Mouse (Mus musculus): ENCODE measurements around the gene Naglu. TPM values are rescaled to one million over a fixed set of nuclear protein-coding genes. Genes with fewer than 3 reads are reported as not detected.

The Naglu gene
- 10 to 100 TPM in 1 of 2 experiments, 1 to 10 TPM in 1; 9.0 to 10.1 TPM for total RNA-seq (2021)

GRCm38 (mm10) chr11:101069391-101070188, at the start of gene Naglu:
Gene Naglu, plus strand, starts transcription at chr11:101070012.
- DNase-seq, result peak; percentile 96

- DNase-seq, result peak; percentile 41
Observed at GRCm38 (mm10) chr11:101023371-101023770, 46.4 kb upstream of the Naglu start.

GRCm38 (mm10) chr11:101024001-101024400, 45.8 kb upstream of the Naglu start:
- DNase-seq, result no peak

GRCm38 (mm10) chr11:101027121-101027520, 42.7 kb upstream of the Naglu start:
- no peak for DNase-seq

GRCm38 (mm10) chr11:101029320-101029719, 40.5 kb upstream of the Naglu start:
- no peak for DNase-seq

GRCm38 (mm10) chr11:101030136-101030807, 39.5 kb upstream of the Naglu start:
- DNase-seq, result peak; percentile 36

GRCm38 (mm10) chr11:101030808-101031156, 39.0 kb upstream of the Naglu start:
- DNase-seq, result no peak

GRCm38 (mm10) chr11:101031470-101031869, 38.3 kb upstream of the Naglu start:
- no peak for DNase-seq

GRCm38 (mm10) chr11:101033856-101034500, 35.8 kb upstream of the Naglu start:
- no peak for DNase-seq

- DNase-seq, result no peak
Observed at GRCm38 (mm10) chr11:101034614-101035327, 35.0 kb upstream of the Naglu start.

- no peak for DNase-seq
Observed at GRCm38 (mm10) chr11:101035328-101035695, 34.5 kb upstream of the Naglu start.

GRCm38 (mm10) chr11:101037795-101038194, 32.0 kb upstream of the Naglu start:
- no peak for DNase-seq

- no peak for DNase-seq
Observed at GRCm38 (mm10) chr11:101045826-101046225, 24.0 kb upstream of the Naglu start.

GRCm38 (mm10) chr11:101046440-101046839, 23.4 kb upstream of the Naglu start:
- DNase-seq, result no peak

GRCm38 (mm10) chr11:101047502-101047901, 22.3 kb upstream of the Naglu start:
- no peak for DNase-seq

- no peak for DNase-seq
Observed at GRCm38 (mm10) chr11:101050359-101050758, 19.5 kb upstream of the Naglu start.

GRCm38 (mm10) chr11:101051051-101051493, 18.7 kb upstream of the Naglu start:
- no peak for DNase-seq

- DNase-seq, result no peak
Observed at GRCm38 (mm10) chr11:101051617-101052016, 18.2 kb upstream of the Naglu start.

GRCm38 (mm10) chr11:101052751-101053473, 16.9 kb upstream of the Naglu start:
- DNase-seq, result peak; percentile 62

GRCm38 (mm10) chr11:101053974-101054373, 15.8 kb upstream of the Naglu start:
- DNase-seq, result no peak

- peak; percentile 43 for DNase-seq
Observed at GRCm38 (mm10) chr11:101055418-101055817, 14.4 kb upstream of the Naglu start.

- peak; percentile 70 for DNase-seq
Observed at GRCm38 (mm10) chr11:101056885-101057284, 12.9 kb upstream of the Naglu start.

Measured in heart, postnatal 4 days (tissue).